Mouse (Mus musculus) CH12.LX (cell line): ENCODE data around the gene Tsr1. TPM values are rescaled to one million over a fixed set of nuclear protein-coding genes. Genes with fewer than 3 reads are reported as not detected.
A peak's percentile ranks its signal among the peaks of the same experiment; 100 is the strongest.

ENCODE experiments used
- DNase-seq: peaks from one replicate; pipeline ENCODE4 v3.0.0-alpha.2; 2013; ENCODE audit errors: extremely low read depth
- H3K27ac ChIP-seq: 2 replicates; pipeline ENCODE4 v1.5.1; 2012; ENCODE audit warnings: low read depth, mild to moderate bottlenecking, control low read depth, moderate library complexity; ENCODE audit not compliant: insufficient read depth
- H3K27me3 ChIP-seq: replicated peaks from 2 replicates; pipeline ENCODE3; 2012; ENCODE audit warnings: inconsistent platforms
- H3K36me3 ChIP-seq, 2 experiments: replicated peaks in 1 of 2; 2 replicates each; pipeline versions ENCODE3 to v1.6.1; 2012; ENCODE audit warnings: inconsistent platforms in 1 of 2, low read length in 1 of 2, mild to moderate bottlenecking in 1 of 2, mixed read lengths in 1 of 2, moderate library complexity in 1 of 2; ENCODE audit not compliant: control insufficient read depth in 1 of 2, insufficient read depth in 1 of 2
- H3K4me1 ChIP-seq, 2 experiments: 2 replicates each; pipeline ENCODE4 v1.6.1; 2012; ENCODE audit warnings: inconsistent platforms in 1 of 2, moderate library complexity in 1 of 2; ENCODE audit not compliant: insufficient read depth in 2 of 2, control insufficient read depth in 1 of 2
- H3K4me2 ChIP-seq: 2 replicates; pipeline ENCODE4 v1.6.1; 2012; ENCODE audit warnings: low read depth, mild to moderate bottlenecking, control low read depth; ENCODE audit not compliant: poor library complexity, insufficient read depth, severe bottlenecking
- H3K4me3 ChIP-seq, 3 experiments: fragments of 150-350 bp in 1 of 3; sonication (generic) in 1 of 3; replicated peaks in 1 of 3; 2 replicates each; pipeline versions ENCODE3 to v1.5.1; 2011 to 2012; ENCODE audit warnings: low read depth in 2 of 3, low read length in 2 of 3, mild to moderate bottlenecking in 2 of 3, moderate library complexity in 2 of 3, control low read depth in 1 of 3, improper control_type of control experiment in 1 of 3, inconsistent platforms in 1 of 3, mixed read lengths in 1 of 3; ENCODE audit not compliant: poor library complexity in 1 of 3
- H3K79me2 ChIP-seq: replicated peaks from 2 replicates; pipeline ENCODE4 v1.6.1; 2012; ENCODE audit warnings: mild to moderate bottlenecking, moderate library complexity; ENCODE audit not compliant: control insufficient read depth, poor library complexity, insufficient read depth, severe bottlenecking; ENCODE audit errors: extremely low read depth
- H3K9ac ChIP-seq: 2 replicates; pipeline ENCODE4 v1.6.1; 2012; ENCODE audit warnings: low read depth, mild to moderate bottlenecking, control low read depth, moderate library complexity; ENCODE audit not compliant: insufficient read depth
- H3K9me3 ChIP-seq: replicated peaks from 2 replicates; pipeline ENCODE3; 2012; ENCODE audit warnings: low read length, inconsistent platforms, mixed read lengths
- CTCF ChIP-seq, 2 experiments: IDR thresholded peaks in 1 of 2; conservative IDR thresholded peaks in 1 of 2; 2 replicates each; pipeline ENCODE4 v1.5.1; 2011 to 2012; ENCODE audit warnings: low read depth in 2 of 2, low read length in 2 of 2, improper control_type of control experiment in 1 of 2, inconsistent platforms in 1 of 2, mild to moderate bottlenecking in 1 of 2, moderate library complexity in 1 of 2
- ELF1 ChIP-seq: IDR thresholded peaks from 2 replicates; pipeline ENCODE4 v1.6.1; 2014; ENCODE audit warnings: low read depth, mild to moderate bottlenecking, inconsistent platforms, low read length, improper control_type of control experiment
- ETS1 ChIP-seq: conservative IDR thresholded peaks from 2 replicates; pipeline ENCODE4 v1.6.1; 2012; ENCODE audit warnings: low read depth, mild to moderate bottlenecking, inconsistent platforms, low read length, improper control_type of control experiment, moderate library complexity
- GABPA ChIP-seq: IDR thresholded peaks from 2 replicates; pipeline ENCODE4 v1.6.1; 2012; ENCODE audit warnings: low read depth, low read length, improper control_type of control experiment, inconsistent platforms; ENCODE audit not compliant: insufficient replicate concordance
- IRF4 ChIP-seq: IDR thresholded peaks from 2 replicates; pipeline ENCODE4 v1.6.1; 2014; ENCODE audit warnings: low read depth, mild to moderate bottlenecking, inconsistent platforms, low read length, improper control_type of control experiment
- JUN ChIP-seq: IDR thresholded peaks from 2 replicates; pipeline ENCODE4 v1.6.1; 2011; ENCODE audit warnings: low read depth, mild to moderate bottlenecking, low read length, improper control_type of control experiment, moderate library complexity; ENCODE audit not compliant: insufficient read depth
- MAX ChIP-seq: IDR thresholded peaks from 2 replicates; pipeline ENCODE4 v1.6.1; 2011; ENCODE audit warnings: low read length, improper control_type of control experiment
- MEF2A ChIP-seq: IDR thresholded peaks from 2 replicates; pipeline ENCODE4 v1.6.1; 2014; ENCODE audit warnings: low read depth, mild to moderate bottlenecking, inconsistent platforms, low read length, improper control_type of control experiment, borderline replicate concordance
- MYC ChIP-seq: IDR thresholded peaks from 2 replicates; pipeline ENCODE4 v1.6.1; 2011; ENCODE audit warnings: low read depth, mild to moderate bottlenecking, improper control_type of control experiment, low read length
- NRF1 ChIP-seq: IDR thresholded peaks from 2 replicates; pipeline ENCODE4 v1.6.1; 2014; ENCODE audit warnings: low read depth, mild to moderate bottlenecking, inconsistent platforms, low read length, improper control_type of control experiment, moderate library complexity
- POLR2AphosphoS2 ChIP-seq: IDR thresholded peaks from 2 replicates; pipeline ENCODE4 v1.6.1; 2011; ENCODE audit warnings: low read depth, low read length, improper control_type of control experiment
- RAD21 ChIP-seq: IDR thresholded peaks from 2 replicates; pipeline ENCODE4 v1.6.1; 2011; ENCODE audit warnings: low read depth, mild to moderate bottlenecking, low read length, improper control_type of control experiment, moderate library complexity
- RCOR1 ChIP-seq: conservative IDR thresholded peaks from 2 replicates; pipeline ENCODE4 v1.6.1; 2012; ENCODE audit warnings: low read depth, mild to moderate bottlenecking, inconsistent platforms, low read length, improper control_type of control experiment
- SIN3A ChIP-seq: IDR thresholded peaks from 2 replicates; pipeline ENCODE4 v1.6.1; 2012; ENCODE audit warnings: low read length, improper control_type of control experiment, inconsistent platforms
- SMC3 ChIP-seq: IDR thresholded peaks from 2 replicates; pipeline ENCODE4 v1.6.1; 2011; ENCODE audit warnings: low read depth, low read length, improper control_type of control experiment
- TBP ChIP-seq: conservative IDR thresholded peaks from 2 replicates; pipeline ENCODE4 v1.6.1; 2011; ENCODE audit warnings: low read depth, low read length, improper control_type of control experiment
- UBTF ChIP-seq: IDR thresholded peaks from 2 replicates; pipeline ENCODE4 v1.6.1; 2012; ENCODE audit warnings: low read depth, mild to moderate bottlenecking, inconsistent platforms, low read length, improper control_type of control experiment, moderate library complexity
- ZC3H11A ChIP-seq: IDR thresholded peaks from 2 replicates; pipeline ENCODE4 v1.6.1; 2012; ENCODE audit warnings: low read depth, mild to moderate bottlenecking, inconsistent platforms, low read length, improper control_type of control experiment
- ZKSCAN1 ChIP-seq: IDR thresholded peaks from 2 replicates; pipeline ENCODE4 v1.6.1; 2012; ENCODE audit warnings: low read depth, inconsistent platforms, low read length, improper control_type of control experiment, borderline replicate concordance
- ZMIZ1 ChIP-seq: IDR thresholded peaks from 2 replicates; pipeline ENCODE4 v1.6.1; 2012; ENCODE audit warnings: low read depth, mild to moderate bottlenecking, inconsistent platforms, low read length, improper control_type of control experiment
- dilution Hi-C: fragments of 300-500 bp; cut with MboI; formaldehyde crosslinking; loops from 2 replicates; pipeline ENCODE4 v1.14.3; 2020; ENCODE audit warnings: low sequenced_read_pairs; ENCODE audit not compliant: extremely low pct_unique_long_range_greater_than_20kb, extremely low pct_ligation_motif_present
- in situ Hi-C: fragments of 300-500 bp; cut with MboI; formaldehyde crosslinking; loops from 3 replicates; pipeline ENCODE4 v1.14.3; 2019; ENCODE audit warnings: low sequenced_read_pairs, low pct_ligation_motif_present, low pct_unique_long_range_greater_than_20kb, mixed read lengths
- polyA plus RNA-seq: library from polyadenylated mRNA; unstranded; fragments of >175 nt; gene quantifications from 2 replicates; pipeline ENCODE4 v1.2.1, GENCODE M21; 2012; ENCODE audit warnings: low read depth; ENCODE audit not compliant: insufficient read length
- total RNA-seq, 2 experiments: library from RNA; depleted of rRNA; stranded (reverse); fragments of 300-350 nt in 1 of 2; fragments of >200 nt in 1 of 2; gene quantifications; 2 replicates each; pipeline ENCODE4 v1.2.3; 2012 to 2014

Gene Tsr1
- total and polyA plus RNA-seq, 3 experiments, result 85.2 to 149 (median 101) TPM

DNA sequence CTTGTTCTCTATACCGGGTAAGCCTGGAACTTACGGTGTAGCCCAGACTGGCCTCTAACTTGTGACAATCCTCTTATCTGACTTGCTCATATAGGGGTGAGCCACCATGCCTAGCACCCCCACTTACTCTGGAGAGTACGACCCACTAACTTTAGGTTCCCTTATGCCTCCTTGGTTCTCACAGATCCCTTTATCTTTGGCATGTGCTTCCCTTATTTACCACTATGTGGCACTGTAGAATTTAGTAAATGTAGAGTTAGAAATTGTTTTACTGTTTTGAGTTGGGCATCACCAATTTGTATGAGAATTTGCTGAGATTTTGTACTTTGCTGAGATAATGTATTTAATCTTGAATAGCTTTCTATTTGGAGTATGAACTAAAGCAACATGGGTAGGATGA is 48.5 kb downstream of the Tsr1 start:
- H3K9ac ChIP-seq, result no peak overlapping the region
- peak; percentile 67 for DNase-seq
- no peaks in the 10 kb centered on the region; the same call in 1 of the 2 replicates for H3K79me2 ChIP-seq
- no peaks in the 10 kb centered on the region for H3K9me3 ChIP-seq
- peaks cover 30 to 68% of the 10 kb centered on the region in 2 experiments for H3K36me3 ChIP-seq
- TF ChIP-seq MYC, result peak; percentile 72; the same call in 1 of the 2 replicates
- TF ChIP-seq IRF4, result peak; percentile 20; the same call in 1 of the 2 replicates
- TF ChIP-seq ZC3H11A, result peak; percentile 57; the same call in 1 of the 2 replicates
- no peak for TF ChIP-seq UBTF
- TF ChIP-seq CTCF (conservative IDR thresholded peaks at IDR 0.05 in 1 of 2, IDR thresholded peaks at IDR 0.05 in 1 of 2; ENCODE audit: low read depth in 2 of 2, low read length in 2 of 2), result peak; percentile 68 to 90
- peak; percentile 91 for TF ChIP-seq RAD21
- no peak for TF ChIP-seq GABPA
- TF ChIP-seq RCOR1, result no peak
- peak; percentile 89 for TF ChIP-seq SMC3
- H3K27me3 ChIP-seq, result no peaks in the 10 kb centered on the region
- dilution Hi-C loops, result no loop called here
- no peak overlapping the region for H3K27ac ChIP-seq
- no peak overlapping the region for H3K4me3 ChIP-seq
- in situ Hi-C loops, result no loop called here
- no peaks in the 10 kb centered on the region for H3K4me1 ChIP-seq
- H3K4me2 ChIP-seq, result no peak overlapping the region

DNA sequence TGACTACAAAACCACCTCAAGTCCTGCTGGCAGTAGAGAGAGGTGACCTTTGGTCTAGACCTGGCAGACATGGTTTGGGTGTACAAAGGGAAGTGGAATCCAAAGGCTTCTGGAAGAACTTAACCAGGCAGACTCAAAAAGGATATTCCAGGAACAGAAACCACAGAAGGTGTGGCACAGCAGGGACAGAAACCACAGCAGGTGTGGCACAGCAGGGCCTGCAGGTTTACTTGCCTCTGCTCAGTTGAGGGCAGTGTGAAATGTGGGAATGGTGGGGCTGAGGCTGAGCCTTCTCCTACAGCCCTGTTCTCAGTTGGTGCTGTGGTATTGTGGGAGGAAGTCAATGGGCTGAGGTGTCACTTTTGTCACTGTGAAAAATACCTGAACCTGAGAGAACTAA is 57.0 kb downstream of the Tsr1 start:
- no peak for DNase-seq
- dilution Hi-C loops (no loop called here), in situ Hi-C loops (no loop called here)
- TF ChIP-seq POLR2AphosphoS2, result no peak
- H3K4me2 ChIP-seq, result no peak overlapping the region
- H3K27me3 ChIP-seq, result no peaks in the 10 kb centered on the region
- H3K27ac ChIP-seq, result no peak overlapping the region
- peaks cover 4 to 20% of the 10 kb centered on the region in 2 experiments for H3K4me1 ChIP-seq
- peaks cover 15 to 49% of the 10 kb centered on the region in 2 experiments for H3K36me3 ChIP-seq
- H3K9me3 ChIP-seq, result no peaks in the 10 kb centered on the region
- H3K79me2 ChIP-seq, result no peaks in the 10 kb centered on the region; the same call in 1 of the 2 replicates
- no peak overlapping the region for H3K9ac ChIP-seq
- H3K4me3 ChIP-seq, result no peak overlapping the region

DNA sequence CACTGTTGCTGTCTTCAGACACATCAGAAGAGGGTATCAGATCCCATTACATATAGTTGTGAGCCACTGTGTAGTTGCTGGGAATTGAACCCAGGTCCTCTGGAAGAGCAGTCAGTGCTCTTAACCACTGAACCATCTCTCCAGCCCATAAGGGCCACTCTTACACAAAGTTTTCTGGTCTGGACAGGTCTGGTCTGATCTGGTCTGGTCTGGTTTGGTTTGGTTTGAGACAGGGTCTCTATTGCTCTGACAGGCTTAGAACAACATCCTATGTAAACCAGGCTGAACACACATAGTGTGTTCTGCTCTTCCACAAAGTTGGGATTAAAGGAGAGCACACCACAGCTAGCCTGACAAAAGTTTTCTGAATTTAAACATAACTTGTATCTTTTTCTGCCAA is 58.1 kb downstream of the Tsr1 start:
- dilution Hi-C loops (no loop called here), in situ Hi-C loops (no loop called here)
- H3K27me3 ChIP-seq, result no peaks in the 10 kb centered on the region
- TF ChIP-seq ELF1 (no peak), ZMIZ1 (no peak), SIN3A (no peak), MAX (no peak), TBP (no peak), GABPA (no peak), MEF2A (no peak), CTCF (conservative IDR thresholded peaks at IDR 0.05 in 1 of 2, IDR thresholded peaks at IDR 0.05 in 1 of 2; ENCODE audit: low read depth in 2 of 2, low read length in 2 of 2) (no peak), UBTF (no peak), JUN (no peak), ETS1 (no peak), IRF4 (no peak), NRF1 (no peak), ZKSCAN1 (no peak)
- TF ChIP-seq, all 38 proteins: peak for 0
- Histone ChIP-seq H3K79me2 (no peaks in the 10 kb centered on the region; the same call in 1 of the 2 replicates), H3K36me3 (peaks cover 11 to 44% of the 10 kb centered on the region in 2 experiments), H3K4me2 (no peak overlapping the region), H3K9me3 (no peaks in the 10 kb centered on the region), H3K4me1 (peaks cover 4 to 26% of the 10 kb centered on the region in 2 experiments), H3K9ac (no peak overlapping the region), H3K27ac (no peak overlapping the region), H3K4me3 (no peak overlapping the region)
- DNase-seq, result no peak
